16 mouse cellular contexts compared by ENCODE assay signal in genomic region chr7:19826756-19827155, GRCm38 (mm10). TPM values are rescaled to one million over a fixed set of nuclear protein-coding genes. Genes with fewer than 3 reads are reported as not detected.
DNase-seq lines count a peak whose midpoint lies in the region; ATAC-seq and TF ChIP-seq lines count a peak whose summit lies in the region.
"Had no signal": no experiment of that assay in that cellular context is flagged by ENCODE, and none has a peak within 500 bp of the region (broad histone marks: within the 10 kb centered on the region; RNA-seq: fewer than 3 reads in every experiment).

No protein-coding gene starts in this region.

- no peaks in the 10 kb centered on the region for H3K9me3 ChIP-seq in embryonic facial prominence, embryonic 12.5 days
- 0 out of 2 replicates have a peak, but pooled peaks cover 2% of the 10 kb centered on the region for H3K9me3 ChIP-seq in embryonic facial prominence, embryonic 10.5 days
- no peaks in the 10 kb centered on the region for H3K9me3 ChIP-seq in stomach, embryonic 16.5 days (replicated peaks; ENCODE audit: control insufficient read depth, low read length)

- no peak for ATAC-seq in embryonic facial prominence, embryonic 12.5 days (ENCODE audit: insufficient number of reproducible peaks, insufficient read depth, low FRiP score, low TSS enrichment)
- ATAC-seq in stomach, embryonic 16.5 days (ENCODE audit: insufficient read depth, low FRiP score), result no peak
- ATAC-seq in inflammation-experienced regulatory T-cells, adult 6 months, result no peak
- ATAC-seq: forebrain, embryonic 14.5 days; liver, postnatal 0 days had no signal

- DNase-seq in embryonic facial prominence, embryonic 10.5 days (ENCODE audit: low spot score), result no peak
- DNase-seq in kidney, postnatal 4 days, result peak; percentile 22 to 37
- no peak for DNase-seq in kidney, adult 11 months
- peak; percentile 63 for DNase-seq in gastrocnemius, adult 2 months
- no peak for DNase-seq in cerebellum, adult 9-11 months
- DNase-seq: cerebellum, adult 9-10 months; kidney, adult 8-10 months; liver, postnatal 0 days; right cerebral cortex, postnatal 4 days had no signal

- intact Hi-C loops in gastrocnemius, adult 2 months (cut with DNase I), result no loop called here

- no peak overlapping the region for H3K27ac ChIP-seq in embryonic facial prominence, embryonic 12.5 days
- H3K27ac ChIP-seq in embryonic facial prominence, embryonic 10.5 days (replicated peaks), result no peak overlapping the region
- H3K27ac ChIP-seq in gastrocnemius, adult 2 months, result peak overlapping the region; percentile 17
- H3K27ac ChIP-seq in stomach, embryonic 16.5 days (ENCODE audit: low read length), result peak overlapping the region; percentile 52; the same call in 1 of the 2 replicates
- H3K27ac ChIP-seq: hindbrain, embryonic 10.5 days; limb, embryonic 12.5 days had no signal

- H3K4me2 ChIP-seq in embryonic facial prominence, embryonic 12.5 days (replicated peaks), result no peak overlapping the region
- H3K4me2 ChIP-seq in stomach, embryonic 16.5 days (ENCODE audit: low read depth, low read length), result no peak overlapping the region
- H3K4me2 ChIP-seq: limb, embryonic 12.5 days had no signal

- 20% methylated on average over 6 of the region's 6 CpGs for WGBS in embryonic facial prominence, embryonic 12.5 days
- 33% methylated on average over 6 of the region's 6 CpGs for WGBS in embryonic facial prominence, embryonic 10.5 days
- 35% methylated on average over 6 of the region's 6 CpGs for WGBS in stomach, embryonic 16.5 days

- H3K27me3 ChIP-seq in embryonic facial prominence, embryonic 12.5 days, result peaks cover 20% of the 10 kb centered on the region
- peaks cover 44% of the 10 kb centered on the region for H3K27me3 ChIP-seq in embryonic facial prominence, embryonic 10.5 days (replicated peaks; ENCODE audit: low read depth, poor library complexity, severe bottlenecking)
- H3K27me3 ChIP-seq in stomach, embryonic 16.5 days (ENCODE audit: control insufficient read depth, insufficient read depth, low read length), result no peaks in the 10 kb centered on the region; the same call in 1 of the 2 replicates

- H3K4me1 ChIP-seq in embryonic facial prominence, embryonic 12.5 days, result peaks cover 38% of the 10 kb centered on the region
- H3K4me1 ChIP-seq in embryonic facial prominence, embryonic 10.5 days, result peaks cover 43% of the 10 kb centered on the region
- H3K4me1 ChIP-seq in stomach, embryonic 16.5 days (ENCODE audit: control insufficient read depth, insufficient read depth, low read length), result peaks cover 45% of the 10 kb centered on the region

- H3K9ac ChIP-seq in embryonic facial prominence, embryonic 12.5 days, result 0 out of 2 replicates have a peak overlapping the region, but pooled peaks have one; percentile 10
- H3K9ac ChIP-seq in stomach, embryonic 16.5 days (ENCODE audit: low read length), result peak overlapping the region; percentile 55; the same call in 1 of the 2 replicates
- H3K9ac ChIP-seq: limb, embryonic 12.5 days; liver, postnatal 0 days had no signal

- H3K4me3 ChIP-seq in embryonic facial prominence, embryonic 12.5 days, result no peak overlapping the region
- no peak overlapping the region for H3K4me3 ChIP-seq in embryonic facial prominence, embryonic 10.5 days
- H3K4me3 ChIP-seq in gastrocnemius, adult 2 months, result no peak overlapping the region
- no peak overlapping the region for H3K4me3 ChIP-seq in stomach, embryonic 16.5 days (replicated peaks; ENCODE audit: low read length)
- H3K4me3 ChIP-seq: hindbrain, embryonic 10.5 days; limb, embryonic 12.5 days had no signal

- no peaks in the 10 kb centered on the region for H3K36me3 ChIP-seq in embryonic facial prominence, embryonic 12.5 days
- no peaks in the 10 kb centered on the region for H3K36me3 ChIP-seq in embryonic facial prominence, embryonic 10.5 days (replicated peaks)
- H3K36me3 ChIP-seq in stomach, embryonic 16.5 days (ENCODE audit: control insufficient read depth, insufficient read depth, low read length), result no peaks in the 10 kb centered on the region
- H3K36me3 ChIP-seq: hindbrain, embryonic 10.5 days; limb, embryonic 12.5 days had no signal

- TF ChIP-seq CTCF in gastrocnemius, adult 2 months (IDR thresholded peaks at IDR 0.05), result no peak

RNA-seq across cellular contexts. Expression of gene Bcl3, which starts 4.2 kb away (rescaled TPM):
- polyA plus RNA-seq in embryonic facial prominence, embryonic 12.5 days (2016; fragmentation: Nextera tagmentation; extraction: Ambion mirVana), result 2.2 TPM in 2 replicates
- polyA plus RNA-seq in embryonic facial prominence, embryonic 10.5 days (2016; fragmentation: Nextera tagmentation; extraction: Ambion mirVana), result 1.7 TPM in 2 replicates
- total RNA-seq in gastrocnemius, adult 2 months (2021), result 1 to 10 TPM; 1.3 to 1.5 TPM
- polyA plus RNA-seq in stomach, embryonic 16.5 days (2015; fragmentation: Nextera tagmentation; extraction: Ambion mirVana), result 9.2 TPM in 2 replicates
- polyA plus RNA-seq in inflammation-experienced regulatory T-cells, adult 6 months (2017; shearing (Covaris generic)), result 10 to 100 TPM; 13.6 to 19.9 (median 18.5) TPM

RNA-seq across cellular contexts. Expression of gene Gm19345, which starts 25.0 kb away (rescaled TPM):
- polyA plus RNA-seq in embryonic facial prominence, embryonic 12.5 days (2016; fragmentation: Nextera tagmentation; extraction: Ambion mirVana), result 0.20 and 0.62 TPM in 2 replicates
- polyA plus RNA-seq in embryonic facial prominence, embryonic 10.5 days (2016; fragmentation: Nextera tagmentation; extraction: Ambion mirVana), result not detected in 2 replicates
- not detected for total RNA-seq in gastrocnemius, adult 2 months (2021)
- polyA plus RNA-seq in stomach, embryonic 16.5 days (2015; fragmentation: Nextera tagmentation; extraction: Ambion mirVana), result 0.31 and 0.36 TPM in 2 replicates
- not detected for polyA plus RNA-seq in inflammation-experienced regulatory T-cells, adult 6 months (2017; shearing (Covaris generic))

RNA-seq across cellular contexts. Expression of gene Cblc, which starts 30.1 kb away (rescaled TPM):
- polyA plus RNA-seq in embryonic facial prominence, embryonic 12.5 days (2016; fragmentation: Nextera tagmentation; extraction: Ambion mirVana), result 4.4 and 4.8 TPM in 2 replicates
- polyA plus RNA-seq in embryonic facial prominence, embryonic 10.5 days (2016; fragmentation: Nextera tagmentation; extraction: Ambion mirVana), result 1.9 and 2.9 TPM in 2 replicates
- not detected for total RNA-seq in gastrocnemius, adult 2 months (2021)
- polyA plus RNA-seq in stomach, embryonic 16.5 days (2015; fragmentation: Nextera tagmentation; extraction: Ambion mirVana), result 31.2 and 32.9 TPM in 2 replicates
- polyA plus RNA-seq in inflammation-experienced regulatory T-cells, adult 6 months (2017; shearing (Covaris generic)), result under 1 TPM in 1 of 3 experiments, not detected in 2; 0.68 TPM
- polyA plus RNA-seq: forebrain, embryonic 14.5 days had no signal

RNA-seq across cellular contexts. Expression of gene Ceacam16, which starts 34.3 kb away (rescaled TPM):
- not detected in 2 replicates for polyA plus RNA-seq in embryonic facial prominence, embryonic 12.5 days (2016; fragmentation: Nextera tagmentation; extraction: Ambion mirVana)
- polyA plus RNA-seq in embryonic facial prominence, embryonic 10.5 days (2016; fragmentation: Nextera tagmentation; extraction: Ambion mirVana), result not detected in 2 replicates
- not detected for total RNA-seq in gastrocnemius, adult 2 months (2021)
- polyA plus RNA-seq in stomach, embryonic 16.5 days (2015; fragmentation: Nextera tagmentation; extraction: Ambion mirVana), result not detected in 2 replicates
- polyA plus RNA-seq in inflammation-experienced regulatory T-cells, adult 6 months (2017; shearing (Covaris generic)), result under 1 TPM in 2 of 3 experiments, not detected in 1; 0.55 to 0.59 TPM
- total RNA-seq: midbrain, postnatal 0 days had no signal
- polyA plus RNA-seq: forebrain, embryonic 14.5 days; hindbrain, embryonic 10.5 days; limb, embryonic 12.5 days; liver, postnatal 0 days had no signal

RNA-seq across cellular contexts. Expression of gene Bcam, which starts 55.9 kb away (rescaled TPM):
- polyA plus RNA-seq in embryonic facial prominence, embryonic 12.5 days (2016; fragmentation: Nextera tagmentation; extraction: Ambion mirVana), result 62.3 and 69.1 TPM in 2 replicates
- polyA plus RNA-seq in embryonic facial prominence, embryonic 10.5 days (2016; fragmentation: Nextera tagmentation; extraction: Ambion mirVana), result 68.3 and 79.4 TPM in 2 replicates
- total RNA-seq in gastrocnemius, adult 2 months (2021), result 10 to 100 TPM; 21.9 to 26.7 TPM
- 118 and 122 TPM in 2 replicates for polyA plus RNA-seq in stomach, embryonic 16.5 days (2015; fragmentation: Nextera tagmentation; extraction: Ambion mirVana)
- 1 to 10 TPM; 1.1 to 2.3 (median 1.2) TPM for polyA plus RNA-seq in inflammation-experienced regulatory T-cells, adult 6 months (2017; shearing (Covaris generic))

Comparison
In these comparisons a context has a peak if more than half of its experiments do, and no peak if none do; other contexts are left out.
1. DNase-seq: peak in kidney, postnatal 4 days (2 of 2) and gastrocnemius, adult 2 months (single experiment); none in embryonic facial prominence, embryonic 10.5 days (single experiment), kidney, adult 11 months (single experiment) and cerebellum, adult 9-11 months (single experiment).
2. H3K27ac ChIP-seq: peak in gastrocnemius, adult 2 months (single experiment) and stomach, embryonic 16.5 days (single experiment); none in embryonic facial prominence, embryonic 12.5 days (single experiment) and embryonic facial prominence, embryonic 10.5 days (single experiment).